Mouse (Mus musculus) myocyte (in vitro differentiated cells): Measurements from ENCODE around the gene Rab1a. TPM values are rescaled to one million over a fixed set of nuclear protein-coding genes. Genes with fewer than 3 reads are reported as not detected.
"Not testable (repeated sequence)": the region's sequence is repeated elsewhere in the genome, so short reads cannot be mapped to it uniquely, and the experiment has no call there.

Experiments
- H3K27me3 ChIP-seq: one replicate; pipeline ENCODE4 v1.6.1; 2011; ENCODE audit not compliant: control insufficient read depth, insufficient read depth, insufficient read length
- H3K36me3 ChIP-seq: one replicate; pipeline ENCODE4 v1.6.1; 2011; ENCODE audit not compliant: control insufficient read depth, insufficient read depth
- H3K4me2 ChIP-seq: one replicate; pipeline ENCODE4 v1.6.1; 2011; ENCODE audit warnings: low read depth, control low read depth
- H3K4me3 ChIP-seq: one replicate; pipeline ENCODE4 v1.5.1; 2011; ENCODE audit warnings: mild to moderate bottlenecking, control low read depth, moderate library complexity
- H3K79me2 ChIP-seq: one replicate; pipeline ENCODE4 v1.6.1; 2011; ENCODE audit not compliant: control insufficient read depth, insufficient read depth
- H3ac ChIP-seq: one replicate; pipeline ENCODE4 v1.6.1; 2011; ENCODE audit not compliant: control insufficient read depth, insufficient read length
- CEBPB ChIP-seq: IDR thresholded peaks from 2 replicates; pipeline ENCODE4 v1.6.1; 2011; ENCODE audit warnings: mild to moderate bottlenecking, moderate library complexity; ENCODE audit not compliant: poor library complexity, insufficient read depth, severe bottlenecking
- E2F4 ChIP-seq: IDR thresholded peaks from one replicate; pipeline ENCODE4 v1.6.1; 2011; ENCODE audit warnings: mild to moderate bottlenecking, control low read depth, moderate library complexity; ENCODE audit not compliant: insufficient read depth
- MAX ChIP-seq: IDR thresholded peaks from one replicate; pipeline ENCODE4 v1.6.1; 2011; ENCODE audit warnings: low read depth, mild to moderate bottlenecking, control low read depth
- MYOD1 ChIP-seq, 3 experiments: IDR thresholded peaks; one replicate each; pipeline ENCODE4 v1.6.1; 2011; ENCODE audit warnings: control low read depth in 2 of 3, low read depth in 2 of 3, mild to moderate bottlenecking in 2 of 3, moderate library complexity in 1 of 3; ENCODE audit not compliant: insufficient read length in 2 of 3, control insufficient read depth in 1 of 3
- MYOG ChIP-seq, 3 experiments: IDR thresholded peaks; one replicate each; pipeline ENCODE4 v1.6.1; 2011; ENCODE audit warnings: control low read depth in 2 of 3, low read depth in 2 of 3, mild to moderate bottlenecking in 2 of 3; ENCODE audit not compliant: insufficient read length in 2 of 3, control insufficient read depth in 1 of 3, insufficient read depth in 1 of 3
- POLR2A ChIP-seq: IDR thresholded peaks from one replicate; pipeline ENCODE4 v1.6.1; 2011; ENCODE audit warnings: low read depth, mild to moderate bottlenecking, control low read depth, moderate library complexity; ENCODE audit not compliant: insufficient read length
- POLR2AphosphoS2 ChIP-seq: IDR thresholded peaks from one replicate; pipeline ENCODE4 v1.6.1; 2011; ENCODE audit warnings: low read depth, control low read depth; ENCODE audit not compliant: insufficient read length
- REST ChIP-seq: IDR thresholded peaks from one replicate; pipeline ENCODE4 v1.6.1; 2011; ENCODE audit warnings: mild to moderate bottlenecking, control low read depth, moderate library complexity; ENCODE audit not compliant: insufficient read depth, insufficient read length
- SRF ChIP-seq: IDR thresholded peaks from one replicate; pipeline ENCODE4 v1.6.1; 2011; ENCODE audit warnings: low read depth; ENCODE audit not compliant: control insufficient read depth, insufficient read length
- TCF12 ChIP-seq: IDR thresholded peaks from one replicate; pipeline ENCODE4 v1.6.1; 2011; ENCODE audit warnings: mild to moderate bottlenecking, control low read depth; ENCODE audit not compliant: poor library complexity, insufficient read depth, severe bottlenecking
- TCF3 ChIP-seq: IDR thresholded peaks from one replicate; pipeline ENCODE4 v1.6.1; 2011; ENCODE audit warnings: low read depth, control low read depth; ENCODE audit not compliant: insufficient read length
- USF1 ChIP-seq: IDR thresholded peaks from one replicate; pipeline ENCODE4 v1.6.1; 2011; ENCODE audit warnings: low read depth, mild to moderate bottlenecking, control low read depth, moderate library complexity
- polyA plus RNA-seq: library from polyadenylated mRNA; unstranded; fragments of >200 nt; fragmentation: generic; extraction: Trizol; gene quantifications from one replicate; pipeline ENCODE4 v1.2.1, GENCODE M21; 2012; ENCODE audit warnings: missing spikeins

Rab1a gene
- polyA plus RNA-seq, 1 experiment = 107 TPM

- TF ChIP-seq TCF3 (no peak), TCF12 (no peak), CEBPB (no peak), MYOD1 (IDR thresholded peaks at IDR 0.05; ENCODE audit: control insufficient read depth in 1 of 3, insufficient read length in 2 of 3, low read depth in 2 of 3) (no peak), USF1 (no peak), MAX (no peak), REST (no peak), E2F4 (no peak), SRF (no peak), POLR2A (no peak), POLR2AphosphoS2 (no peak), MYOG (IDR thresholded peaks at IDR 0.05; ENCODE audit: control insufficient read depth in 1 of 3, insufficient read depth in 1 of 3, insufficient read length in 2 of 3, low read depth in 2 of 3) (no peak)
- Histone ChIP-seq H3K27me3 (no peaks in the 10 kb centered on the region), H3K36me3 (peaks cover 24% of the 10 kb centered on the region), H3ac (no peak overlapping the region), H3K79me2 (peaks cover 99% of the 10 kb centered on the region), H3K4me3 (no peak overlapping the region), H3K4me2 (no peak overlapping the region)
Observed at GRCm38 (mm10) chr11:20216415-20216814, 15.2 kb downstream of the Rab1a start.

- TF ChIP-seq CEBPB (no peak), TCF3 (no peak), MAX (no peak), MYOD1 (IDR thresholded peaks at IDR 0.05; ENCODE audit: control insufficient read depth in 1 of 3, insufficient read length in 2 of 3, low read depth in 2 of 3) (no peak), REST (no peak), POLR2A (no peak), POLR2AphosphoS2 (no peak), MYOG (IDR thresholded peaks at IDR 0.05; ENCODE audit: control insufficient read depth in 1 of 3, insufficient read depth in 1 of 3, insufficient read length in 2 of 3, low read depth in 2 of 3) (no peak), SRF (no peak), TCF12 (no peak), E2F4 (no peak), USF1 (no peak)
- no peaks in the 10 kb centered on the region for H3K27me3 ChIP-seq
- H3K36me3 ChIP-seq = peaks cover 24% of the 10 kb centered on the region
- peaks cover 97% of the 10 kb centered on the region for H3K79me2 ChIP-seq
- H3K4me3 ChIP-seq = no peak overlapping the region
- no peak overlapping the region for H3K4me2 ChIP-seq
- H3ac ChIP-seq = no peak overlapping the region
Observed at GRCm38 (mm10) chr11:20217227-20217626, 16.0 kb downstream of the Rab1a start.

- H3K27me3 ChIP-seq, H3K4me2 ChIP-seq: not testable (repeated sequence)
Observed at GRCm38 (mm10) chr11:20221671-20222070, 20.4 kb downstream of the Rab1a start.

GRCm38 (mm10) chr11:20224196-20224595 lies 23.0 kb downstream of the Rab1a start:
- H3K79me2 ChIP-seq = peaks cover 47% of the 10 kb centered on the region
- no peak overlapping the region for H3ac ChIP-seq
- H3K27me3 ChIP-seq = no peaks in the 10 kb centered on the region
- H3K4me2 ChIP-seq = no peak overlapping the region
- H3K36me3 ChIP-seq = peaks cover 51% of the 10 kb centered on the region
- TF ChIP-seq USF1 (no peak), TCF12 (no peak), POLR2AphosphoS2 (no peak), E2F4 (no peak), CEBPB (no peak), MYOD1 (IDR thresholded peaks at IDR 0.05; ENCODE audit: control insufficient read depth in 1 of 3, insufficient read length in 2 of 3, low read depth in 2 of 3) (no peak), TCF3 (no peak), MAX (no peak), MYOG (IDR thresholded peaks at IDR 0.05; ENCODE audit: control insufficient read depth in 1 of 3, insufficient read depth in 1 of 3, insufficient read length in 2 of 3, low read depth in 2 of 3) (no peak), SRF (no peak), REST (no peak)
- H3K4me3 ChIP-seq = no peak overlapping the region

More at GRCm38 (mm10) chr11:20221671-20222070, 20.4 kb downstream of the Rab1a start:
- H3ac ChIP-seq, H3K4me3 ChIP-seq: not testable (repeated sequence)
- Histone ChIP-seq H3K36me3 (peaks cover 45% of the 10 kb centered on the region), H3K79me2 (peaks cover 66% of the 10 kb centered on the region)

- Histone ChIP-seq H3ac (no peak overlapping the region), H3K36me3 (peaks cover 56% of the 10 kb centered on the region), H3K27me3 (no peaks in the 10 kb centered on the region), H3K4me2 (no peak overlapping the region), H3K4me3 (no peak overlapping the region), H3K79me2 (peaks cover 30% of the 10 kb centered on the region)
- TF ChIP-seq POLR2AphosphoS2 = no peak
- TF ChIP-seq E2F4 = no peak
Observed at GRCm38 (mm10) chr11:20225938-20226337, 24.7 kb downstream of the Rab1a start.
